Mouse (Mus musculus): ENCODE measurements around the gene Vmn2r46.
"Not testable (repeated sequence)": the region's sequence is repeated elsewhere in the genome, so short reads cannot be mapped to it uniquely, and the experiment has no call there.

The Vmn2r46 gene

GRCm38 (mm10) chr7:9770471-9770870 lies at the start of gene Vmn2r46:
Gene Vmn2r46 (minus strand): TSS chr7:9770571.
- DNase-seq, result not testable (repeated sequence)
